Mouse (Mus musculus): ENCODE results near the gene Angptl2.

DNA sequence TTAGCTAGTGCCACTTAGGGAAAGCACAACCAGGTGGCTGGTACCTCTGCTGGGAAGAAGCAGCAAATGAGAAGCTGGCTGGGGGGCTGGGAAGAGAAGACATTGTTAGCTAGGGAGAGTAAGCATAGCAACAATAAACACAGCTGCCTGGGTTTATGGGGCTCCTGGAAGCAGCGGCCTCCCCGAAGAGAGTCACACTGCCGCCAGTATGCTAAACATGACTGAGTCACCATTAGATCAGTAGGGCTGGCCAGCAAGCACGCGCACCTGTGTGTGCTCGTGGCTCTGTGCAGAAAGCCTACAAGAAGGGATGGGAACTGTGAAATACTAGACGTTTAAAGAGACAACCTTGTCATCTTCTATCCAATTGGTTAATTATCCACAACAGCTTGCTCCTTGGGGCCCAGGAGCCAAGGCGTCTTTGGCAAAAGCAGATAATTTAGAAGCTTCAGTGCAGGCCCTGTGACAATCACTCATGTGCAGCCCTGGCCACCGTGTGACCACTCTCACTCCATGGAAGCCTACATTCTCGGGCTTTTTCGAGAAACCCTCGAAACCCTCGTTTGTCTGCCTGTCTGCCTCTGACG, 9.8 kb upstream of the Angptl2 start:
- TF ChIP-seq CTCF (IDR thresholded peaks at IDR 0.05; ENCODE audit: low read depth, low read length) (no peak), POLR2A (IDR thresholded peaks at IDR 0.05; ENCODE audit: borderline replicate concordance, low read depth, low read length) (no peak)

Measured in bone marrow macrophage, adult 2 months (primary cell).